Mouse (Mus musculus) erythroblast, embryonic 14.5 days (primary cell): ENCODE measurements around the gene Mindy4. TPM values are rescaled to one million over a fixed set of nuclear protein-coding genes. Genes with fewer than 3 reads are reported as not detected.

ENCODE experiments used
- H3K27me3 ChIP-seq: 2 replicates; pipeline ENCODE4 v1.6.1; 2012; ENCODE audit warnings: inconsistent platforms; ENCODE audit not compliant: control insufficient read depth
- H3K36me3 ChIP-seq: 2 replicates; pipeline ENCODE4 v1.6.1; 2012; ENCODE audit warnings: mild to moderate bottlenecking, inconsistent platforms; ENCODE audit not compliant: control insufficient read depth
- H3K4me1 ChIP-seq: 2 replicates; pipeline ENCODE4 v1.6.1; 2012; ENCODE audit warnings: inconsistent platforms; ENCODE audit not compliant: control insufficient read depth
- H3K4me3 ChIP-seq: replicated peaks from 2 replicates; pipeline ENCODE3; 2012; ENCODE audit warnings: moderate library complexity, mild to moderate bottlenecking, inconsistent platforms
- H3K9me3 ChIP-seq: 2 replicates; pipeline ENCODE4 v1.6.1; 2012; ENCODE audit warnings: low read length, inconsistent platforms, mixed read lengths; ENCODE audit not compliant: control insufficient read depth
- GATA1 ChIP-seq: IDR thresholded peaks from 2 replicates; pipeline ENCODE4 v1.6.1; 2012; ENCODE audit warnings: low read length, inconsistent platforms, mixed read lengths
- TAL1 ChIP-seq: IDR thresholded peaks from 3 replicates; pipeline ENCODE4 v1.6.1; 2012; ENCODE audit warnings: low read length, inconsistent platforms, mixed read lengths
- polyA plus RNA-seq: library from polyadenylated mRNA; stranded (reverse); fragments of >175 nt; gene quantifications from 2 replicates; pipeline ENCODE4 v1.2.3, GENCODE M21; 2012

Mindy4 gene
- polyA plus RNA-seq, 1 experiment: 0.01 TPM

GRCm38 (mm10) chr6:55263490-55264046, 60.4 kb downstream of the Mindy4 start:
- peaks cover 4% of the 10 kb centered on the region for H3K36me3 ChIP-seq
- H3K27me3 ChIP-seq: no peaks in the 10 kb centered on the region
- H3K4me1 ChIP-seq: peaks cover 74% of the 10 kb centered on the region
- H3K9me3 ChIP-seq: peaks cover 3% of the 10 kb centered on the region; the same call in 1 of the 2 replicates
- H3K4me3 ChIP-seq: peak overlapping the region; percentile 49
- TF ChIP-seq TAL1: peak; percentile 77
- TF ChIP-seq GATA1: no peak

DNA sequence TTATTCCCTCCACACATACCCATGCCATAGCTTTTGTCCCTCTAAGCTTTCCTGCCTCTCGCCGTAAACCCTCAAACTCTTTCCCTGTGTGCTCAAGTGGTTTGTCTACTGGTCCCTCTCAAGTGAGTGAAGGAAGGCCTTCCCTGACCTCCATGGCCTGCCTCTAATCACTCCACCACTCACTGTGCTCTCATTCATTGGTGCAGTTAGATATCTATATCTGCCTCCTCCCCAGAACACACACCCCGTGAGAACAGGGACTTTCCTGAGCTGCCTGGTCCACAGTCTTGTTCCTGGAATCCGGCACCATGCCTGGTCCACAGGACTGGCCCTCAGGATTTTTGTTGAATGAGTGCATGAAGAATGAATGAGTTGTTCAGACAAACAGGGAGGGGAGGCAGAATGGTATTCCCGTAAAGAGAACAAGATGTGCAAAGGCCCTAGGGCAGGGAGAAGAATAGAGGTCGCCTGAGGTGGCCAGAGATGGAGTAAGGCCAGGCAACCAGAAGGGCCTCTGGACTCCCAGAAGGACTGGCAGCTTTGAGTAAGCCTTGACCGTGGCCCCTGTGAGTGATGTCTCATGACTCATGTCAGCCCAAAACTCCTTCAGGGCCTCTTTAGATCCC, 61.7 kb downstream of the Mindy4 start:
- TF ChIP-seq TAL1 (peak; percentile 35; the same call in 1 of the 3 replicates), GATA1 (no peak)
- H3K4me3 ChIP-seq: peak overlapping the region; percentile 1
- peaks cover 63% of the 10 kb centered on the region for H3K4me1 ChIP-seq
- H3K9me3 ChIP-seq: peaks cover 3% of the 10 kb centered on the region; the same call in 1 of the 2 replicates
- no peaks in the 10 kb centered on the region for H3K27me3 ChIP-seq
- peaks cover 4% of the 10 kb centered on the region for H3K36me3 ChIP-seq

- TF ChIP-seq GATA1 (no peak), TAL1 (no peak)
- Histone ChIP-seq H3K36me3 (no peaks in the 10 kb centered on the region), H3K4me3 (no peak overlapping the region), H3K27me3 (no peaks in the 10 kb centered on the region), H3K4me1 (peaks cover 16% of the 10 kb centered on the region), H3K9me3 (no peaks in the 10 kb centered on the region)
Measured at GRCm38 (mm10) chr6:55272952-55273351, 69.8 kb downstream of the Mindy4 start.

GRCm38 (mm10) chr6:55273463-55273862, 70.3 kb downstream of the Mindy4 start:
- Histone ChIP-seq H3K36me3 (no peaks in the 10 kb centered on the region), H3K27me3 (no peaks in the 10 kb centered on the region), H3K9me3 (no peaks in the 10 kb centered on the region), H3K4me3 (no peak overlapping the region), H3K4me1 (peaks cover 21% of the 10 kb centered on the region)
- TF ChIP-seq GATA1 (no peak), TAL1 (no peak)

DNA sequence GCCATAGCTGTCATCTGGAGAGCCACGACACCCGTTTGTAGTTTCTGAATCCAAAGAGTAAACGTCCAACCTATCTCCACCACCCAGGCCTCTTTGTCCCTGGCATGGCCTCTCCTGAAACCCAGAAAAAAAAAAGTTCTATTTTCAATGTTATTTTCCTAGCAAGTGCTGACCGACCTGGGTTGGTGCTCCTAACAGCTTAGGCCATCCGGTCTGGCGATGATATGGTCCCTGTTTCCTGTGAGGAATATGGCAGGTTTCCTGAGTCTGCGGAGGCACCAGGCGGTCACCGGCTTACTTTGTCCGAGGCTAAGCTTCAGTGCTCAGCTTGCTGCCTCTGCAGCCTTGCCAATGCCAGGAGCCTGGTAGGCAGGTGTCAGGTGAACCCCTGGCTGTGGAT, 71.8 kb downstream of the Mindy4 start:
- no peaks in the 10 kb centered on the region for H3K36me3 ChIP-seq
- H3K4me3 ChIP-seq: no peak overlapping the region
- H3K9me3 ChIP-seq: no peaks in the 10 kb centered on the region
- peaks cover 31% of the 10 kb centered on the region for H3K4me1 ChIP-seq
- TF ChIP-seq GATA1 (no peak), TAL1 (no peak)
- H3K27me3 ChIP-seq: no peaks in the 10 kb centered on the region

- Histone ChIP-seq H3K9me3 (no peaks in the 10 kb centered on the region), H3K4me3 (no peak overlapping the region), H3K4me1 (peaks cover 35% of the 10 kb centered on the region), H3K36me3 (no peaks in the 10 kb centered on the region), H3K27me3 (no peaks in the 10 kb centered on the region)
- TF ChIP-seq TAL1: no peak
- no peak for TF ChIP-seq GATA1
Measured at GRCm38 (mm10) chr6:55275786-55276185, 72.6 kb downstream of the Mindy4 start.

DNA sequence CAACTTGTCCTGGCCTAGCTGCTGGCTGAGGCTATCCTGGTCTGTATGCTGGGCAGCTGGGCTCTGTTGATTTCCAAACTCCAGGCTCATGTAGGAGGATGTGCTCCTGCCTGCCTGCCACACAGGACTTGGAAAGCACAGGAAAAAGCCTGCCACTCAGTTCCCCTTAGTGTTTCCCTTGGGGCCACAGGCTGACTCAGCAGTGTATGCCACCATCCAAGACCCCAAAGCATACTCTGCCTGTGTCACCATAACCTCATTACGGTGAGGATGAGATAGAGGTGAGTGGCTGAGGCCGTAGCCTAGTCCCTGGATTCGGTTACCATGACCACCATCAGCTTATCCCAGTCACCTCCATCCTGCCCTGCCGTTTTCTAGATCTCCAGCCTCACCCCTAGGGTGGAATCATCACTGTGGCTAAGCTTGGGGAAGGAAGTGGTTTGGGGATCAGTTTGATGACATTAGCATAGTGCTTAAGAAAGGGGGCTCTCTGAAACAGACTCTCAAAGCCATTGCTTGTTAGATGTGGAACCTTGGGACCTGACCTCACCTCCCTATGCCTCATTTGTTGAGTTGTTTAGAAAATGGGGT, 73.6 kb downstream of the Mindy4 start:
- Histone ChIP-seq H3K27me3 (no peaks in the 10 kb centered on the region), H3K36me3 (no peaks in the 10 kb centered on the region), H3K9me3 (no peaks in the 10 kb centered on the region), H3K4me1 (peaks cover 35% of the 10 kb centered on the region), H3K4me3 (no peak overlapping the region)
- TF ChIP-seq GATA1 (no peak), TAL1 (no peak)

DNA sequence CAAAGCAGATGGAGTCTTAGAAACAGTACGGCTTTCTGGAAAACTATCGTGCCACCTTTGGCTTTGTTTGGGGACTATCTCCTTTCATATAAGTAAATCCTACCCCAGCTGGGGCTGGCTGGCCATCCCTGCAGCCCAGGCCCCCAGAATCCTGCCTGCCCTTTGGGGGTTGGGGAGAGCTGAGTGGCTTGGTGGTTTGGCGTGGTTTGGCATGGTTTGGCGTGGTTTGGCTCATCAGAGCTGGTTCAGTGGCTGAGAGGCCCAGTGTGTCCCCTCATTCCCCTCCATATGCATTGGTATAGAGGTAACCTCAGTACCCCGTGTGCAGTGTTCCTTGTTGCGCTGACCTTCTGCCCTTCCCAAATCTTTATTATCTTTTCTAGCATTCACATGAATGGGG, 74.9 kb downstream of the Mindy4 start:
- TF ChIP-seq TAL1 (no peak), GATA1 (no peak)
- H3K4me3 ChIP-seq: no peak overlapping the region
- peaks cover 35% of the 10 kb centered on the region for H3K4me1 ChIP-seq
- no peaks in the 10 kb centered on the region for H3K27me3 ChIP-seq
- H3K36me3 ChIP-seq: no peaks in the 10 kb centered on the region
- peaks cover 5% of the 10 kb centered on the region for H3K9me3 ChIP-seq

- Histone ChIP-seq H3K36me3 (no peaks in the 10 kb centered on the region), H3K27me3 (no peaks in the 10 kb centered on the region), H3K4me3 (no peak overlapping the region), H3K9me3 (peaks cover 7% of the 10 kb centered on the region), H3K4me1 (peaks cover 35% of the 10 kb centered on the region)
- no peak for TF ChIP-seq TAL1
- TF ChIP-seq GATA1: no peak
Measured at GRCm38 (mm10) chr6:55278520-55278919, 75.3 kb downstream of the Mindy4 start.
